Mouse (Mus musculus): ENCODE results near the gene Dcst2. TPM values are rescaled to one million over a fixed set of nuclear protein-coding genes. Genes with fewer than 3 reads are reported as not detected.

The Dcst2 gene
- polyA plus RNA-seq, 1 experiment from 2014 or later: 0.06 TPM

DNA sequence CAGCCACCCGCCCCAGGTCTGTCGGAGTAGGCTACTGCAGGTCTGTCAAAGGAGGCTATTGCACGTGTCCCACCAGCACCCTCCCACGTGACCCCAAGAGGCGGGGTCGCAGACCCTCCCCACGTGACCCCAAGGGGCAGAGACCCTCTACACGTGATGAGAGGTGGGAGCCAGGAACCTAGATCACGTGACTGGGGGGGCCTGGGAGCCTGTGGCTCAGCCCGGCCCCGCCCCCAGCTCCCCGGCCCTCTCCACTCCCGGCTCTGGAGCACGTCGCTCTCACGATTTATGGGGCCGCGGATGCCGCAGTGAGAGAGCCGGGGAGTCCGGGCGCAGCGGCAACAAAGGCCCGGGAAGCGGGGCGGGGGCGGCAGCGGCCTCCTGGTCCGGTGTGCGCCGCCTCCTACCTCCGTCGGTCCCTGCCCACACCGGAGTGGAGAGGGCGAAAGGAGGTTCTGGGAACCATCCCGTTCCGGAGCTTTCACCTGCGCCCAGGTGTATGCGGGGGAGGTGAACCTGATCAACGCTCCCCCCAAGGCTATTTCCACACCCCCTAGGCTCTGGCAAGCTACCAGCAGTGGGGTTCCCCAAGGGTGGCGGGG, 41.1 kb upstream of the Dcst2 start:
- Histone ChIP-seq H3K9ac (peak overlapping the region; percentile 79), H3K4me2 (peak overlapping the region; percentile 91), H3K9me3 (replicated peaks) (no peaks in the 10 kb centered on the region), H3K4me3 (peak overlapping the region; percentile 66), H3K4me1 (peaks cover 68% of the 10 kb centered on the region), H3K27me3 (peaks cover 63% of the 10 kb centered on the region), H3K27ac (peak overlapping the region; percentile 65), H3K36me3 (ENCODE audit: poor library complexity, severe bottlenecking) (no peaks in the 10 kb centered on the region)
- 0 out of 2 replicates have a peak, but pooled peaks have one; percentile 9 for ATAC-seq
- WGBS: under 1% methylated on average over 41 of the region's 41 CpGs

DNA sequence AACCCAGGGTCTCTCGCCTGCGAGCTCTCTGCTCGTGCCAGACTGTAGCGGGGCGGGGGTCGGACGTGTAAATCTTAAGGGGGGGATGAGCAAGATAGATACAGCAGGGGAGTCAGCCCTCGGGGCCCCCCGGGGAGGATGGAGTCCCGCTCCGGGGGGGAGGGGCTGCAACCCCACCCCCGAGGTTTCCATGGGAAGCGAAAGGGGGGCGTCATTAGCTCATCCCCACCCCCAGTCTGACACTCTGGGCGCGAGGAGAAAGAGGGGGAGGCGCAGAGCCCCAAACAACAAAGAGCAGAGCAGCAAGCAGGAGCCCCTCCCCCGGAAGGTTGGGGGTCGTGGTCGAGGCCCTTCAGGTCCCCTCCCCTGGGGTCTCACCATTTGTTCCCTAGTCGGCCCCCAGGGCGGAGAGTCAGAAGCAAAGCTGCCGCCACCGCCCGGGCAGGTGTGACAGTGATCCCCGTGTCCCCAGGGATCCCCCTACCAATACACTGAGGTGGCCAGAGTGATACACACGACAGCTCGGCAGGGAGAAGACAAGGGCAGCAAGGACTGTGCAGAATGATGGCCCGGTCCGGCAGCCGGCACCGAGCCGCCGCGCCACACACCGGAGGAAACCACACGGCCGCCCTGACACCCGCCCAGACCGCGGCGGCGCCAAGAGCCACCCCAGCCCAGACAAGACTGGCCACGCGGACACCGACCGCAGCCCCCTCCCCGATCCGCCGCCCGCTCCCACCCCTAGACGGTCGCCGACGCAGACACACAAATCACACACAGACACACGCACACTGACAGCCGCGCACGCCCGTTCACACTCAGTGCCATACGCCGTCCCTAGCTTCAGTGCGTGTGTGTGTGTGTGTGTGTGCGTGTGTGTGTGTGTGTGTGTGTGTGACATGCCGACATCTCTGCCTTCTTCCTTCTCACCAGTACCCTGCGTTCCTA, 40.3 kb upstream of the Dcst2 start:
- Histone ChIP-seq H3K27ac (peak overlapping the region; percentile 65), H3K9ac (peak overlapping the region; percentile 79), H3K9me3 (replicated peaks) (no peaks in the 10 kb centered on the region), H3K36me3 (ENCODE audit: poor library complexity, severe bottlenecking) (no peaks in the 10 kb centered on the region), H3K27me3 (peaks cover 56% of the 10 kb centered on the region), H3K4me1 (peaks cover 60% of the 10 kb centered on the region), H3K4me3 (peak overlapping the region; percentile 66), H3K4me2 (peak overlapping the region; percentile 91)
- WGBS: 1% methylated on average over 65 of the region's 66 CpGs
- peak; percentile 30 for ATAC-seq

DNA sequence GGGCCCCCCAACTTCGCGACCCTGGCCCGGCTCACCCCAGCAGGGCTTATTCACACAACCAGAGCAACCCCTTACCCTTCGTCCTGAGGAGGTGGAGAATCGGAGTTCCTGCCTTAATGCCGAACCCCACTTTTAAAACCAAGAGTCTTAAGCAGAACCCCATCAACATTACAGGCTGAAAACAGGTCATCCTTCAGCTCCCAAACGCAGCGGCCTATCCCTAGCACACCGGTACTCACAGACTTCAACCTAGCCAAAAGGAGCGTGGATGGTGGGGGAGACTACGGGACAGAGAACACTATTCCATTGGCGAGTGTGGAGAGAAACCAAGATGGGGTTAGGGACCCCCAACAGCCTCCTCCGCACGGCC, 39.7 kb upstream of the Dcst2 start:
- Histone ChIP-seq H3K4me2 (peak overlapping the region; percentile 91), H3K27ac (peak overlapping the region; percentile 65), H3K9me3 (replicated peaks) (no peaks in the 10 kb centered on the region), H3K4me3 (peak overlapping the region; percentile 66), H3K36me3 (ENCODE audit: poor library complexity, severe bottlenecking) (no peaks in the 10 kb centered on the region), H3K9ac (peak overlapping the region; percentile 79), H3K27me3 (peaks cover 54% of the 10 kb centered on the region), H3K4me1 (peaks cover 55% of the 10 kb centered on the region)
- WGBS: under 1% methylated on average over 14 of the region's 14 CpGs
- 0 out of 2 replicates have a peak, but pooled peaks have one; percentile 4 for ATAC-seq

DNA sequence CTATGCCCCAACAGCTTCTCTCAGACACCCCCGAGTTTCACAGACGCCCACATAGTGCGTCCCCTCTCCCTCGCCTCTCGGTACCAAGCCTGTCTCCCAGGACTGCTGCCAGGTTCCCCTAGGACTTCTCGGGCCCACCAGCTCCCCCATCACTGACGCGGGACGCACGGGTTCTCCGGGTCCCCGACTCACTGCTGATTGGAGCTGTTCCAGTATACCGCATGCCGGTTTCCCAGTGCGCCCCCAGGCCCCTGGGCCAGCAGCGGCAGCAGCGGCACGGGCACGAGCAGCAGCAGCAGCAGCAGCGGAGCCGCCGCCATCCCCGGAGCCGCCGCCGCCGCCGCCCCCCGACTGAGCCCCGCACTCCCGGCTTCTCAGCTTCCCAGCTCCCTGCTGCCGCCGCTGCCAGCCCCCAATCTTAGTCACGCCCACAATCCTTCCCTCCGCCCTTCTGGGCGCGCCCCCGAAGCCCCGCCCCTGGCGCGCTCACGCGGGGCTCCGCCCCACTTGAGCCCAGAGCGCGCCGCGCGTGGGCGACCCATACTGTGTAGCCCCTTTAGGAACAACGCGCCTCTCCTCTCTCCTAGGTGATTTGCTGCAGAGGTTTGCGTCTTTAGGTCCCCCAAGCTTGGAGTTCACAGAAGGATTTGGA, 39.1 kb upstream of the Dcst2 start, which contains the start of gene Efna3:
Efna3 (minus strand) TSS at position 452 of the 652 bp plus-strand sequence.
- H3K27ac ChIP-seq: peak within 1 kb of the TSS; percentile 65
- H3K27me3 ChIP-seq: peaks cover 49% of the 10 kb centered on the region
- WGBS: under 1% methylated on average over 51 of the region's 53 CpGs
- no peaks in the 10 kb centered on the region for H3K36me3 ChIP-seq (ENCODE audit: poor library complexity, severe bottlenecking)
- peak within 1 kb of the TSS; percentile 91 for H3K4me2 ChIP-seq
- H3K9me3 ChIP-seq (replicated peaks): no peaks in the 10 kb centered on the region
- peak within 1 kb of the TSS; percentile 79 for H3K9ac ChIP-seq
- ATAC-seq: peak; percentile 66
- H3K4me1 ChIP-seq: peaks cover 51% of the 10 kb centered on the region
- peak within 1 kb of the TSS; percentile 66 for H3K4me3 ChIP-seq

DNA sequence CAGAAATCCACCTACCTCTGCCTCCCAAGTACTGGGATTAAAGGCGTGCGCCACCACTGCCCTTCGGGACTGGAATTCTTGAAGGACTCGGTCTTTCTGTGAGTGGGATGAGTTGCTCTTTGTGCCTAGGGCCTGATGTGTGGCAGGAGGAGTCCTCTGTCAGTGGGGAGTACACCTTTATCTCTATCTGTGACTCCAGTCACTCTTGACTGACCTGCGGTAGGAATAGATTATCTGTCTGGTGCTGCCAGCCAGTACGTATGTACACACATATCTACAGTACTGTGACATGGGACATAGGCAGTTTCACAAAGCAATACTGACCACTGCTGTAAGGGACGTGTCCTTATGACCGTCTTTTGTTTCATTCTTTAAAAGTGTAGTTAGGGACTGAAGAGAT, 35.9 kb upstream of the Dcst2 start:
- 91% methylated on average over 8 of the region's 8 CpGs for WGBS
- ATAC-seq: no peak

DNA sequence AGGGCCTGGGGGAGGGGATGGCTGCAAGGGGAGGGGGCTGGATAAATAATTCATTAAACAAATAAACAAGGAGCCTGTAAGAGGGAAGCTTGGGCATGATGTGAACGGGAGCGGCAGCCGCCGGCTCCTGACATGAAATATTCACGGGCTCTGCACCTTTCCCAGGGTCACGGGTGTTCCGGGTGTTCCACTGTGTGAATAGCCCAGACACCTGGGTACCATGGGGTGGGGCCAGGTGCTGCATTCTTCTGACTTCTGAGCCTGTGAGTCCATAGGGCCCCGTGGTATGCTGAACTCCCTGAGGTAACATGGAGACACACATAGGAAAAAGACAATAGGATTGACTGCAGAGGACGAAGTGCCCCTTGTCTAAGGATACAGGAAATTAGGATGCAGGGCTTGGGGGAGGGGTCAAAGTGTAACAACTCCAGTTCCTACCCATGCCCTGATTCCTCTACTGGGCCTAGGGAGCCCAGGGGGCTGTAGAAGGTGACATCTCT, 34.4 kb upstream of the Dcst2 start:
- H3K9ac ChIP-seq: no peak overlapping the region
- no peak overlapping the region for H3K27ac ChIP-seq
- no peaks in the 10 kb centered on the region for H3K9me3 ChIP-seq (replicated peaks)
- WGBS: 71% methylated on average over 9 of the region's 9 CpGs
- H3K4me3 ChIP-seq: no peak overlapping the region
- peaks cover 35% of the 10 kb centered on the region for H3K4me1 ChIP-seq
- no peaks in the 10 kb centered on the region for H3K36me3 ChIP-seq (ENCODE audit: poor library complexity, severe bottlenecking)
- no peak for ATAC-seq
- no peak overlapping the region for H3K4me2 ChIP-seq
- peaks cover 4% of the 10 kb centered on the region; the same call in 1 of the 2 replicates for H3K27me3 ChIP-seq

More for the DNA sequence above, 35.9 kb upstream of the Dcst2 start:
- Histone ChIP-seq H3K27me3 (peaks cover 16% of the 10 kb centered on the region), H3K4me2 (no peak overlapping the region), H3K9me3 (replicated peaks) (no peaks in the 10 kb centered on the region), H3K27ac (no peak overlapping the region), H3K9ac (no peak overlapping the region), H3K4me3 (no peak overlapping the region), H3K4me1 (peaks cover 37% of the 10 kb centered on the region), H3K36me3 (ENCODE audit: poor library complexity, severe bottlenecking) (no peaks in the 10 kb centered on the region)

DNA sequence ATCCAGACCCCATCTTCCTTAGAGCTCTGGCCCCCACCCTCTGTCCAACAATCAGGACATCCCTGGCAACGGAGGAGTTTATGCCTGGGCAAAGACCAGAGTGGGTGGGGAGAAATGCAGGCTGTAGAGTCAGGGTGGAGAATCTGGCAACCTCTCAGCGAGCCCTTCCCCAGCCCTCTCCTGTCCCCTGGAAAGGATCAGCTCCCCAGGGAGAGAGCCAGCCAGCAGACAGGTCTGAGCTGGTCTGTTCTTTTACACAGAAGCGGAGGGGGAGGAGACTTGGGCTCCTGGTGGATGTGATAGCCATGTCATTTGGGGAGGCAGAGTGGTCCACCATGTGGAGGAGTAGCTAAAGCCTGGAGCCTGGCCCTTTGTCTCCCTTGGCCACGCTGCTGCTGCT, 33.2 kb upstream of the Dcst2 start:
- Histone ChIP-seq H3K9me3 (replicated peaks) (no peaks in the 10 kb centered on the region), H3K4me3 (no peak overlapping the region), H3K4me1 (peaks cover 40% of the 10 kb centered on the region), H3K27ac (no peak overlapping the region), H3K4me2 (no peak overlapping the region), H3K9ac (peak overlapping the region; percentile 34; the same call in 1 of the 2 replicates), H3K27me3 (no peaks in the 10 kb centered on the region; the same call in 1 of the 2 replicates), H3K36me3 (ENCODE audit: poor library complexity, severe bottlenecking) (peaks cover 7% of the 10 kb centered on the region)
- ATAC-seq: no peak
- WGBS: 13% methylated on average over 4 of the region's 4 CpGs

DNA sequence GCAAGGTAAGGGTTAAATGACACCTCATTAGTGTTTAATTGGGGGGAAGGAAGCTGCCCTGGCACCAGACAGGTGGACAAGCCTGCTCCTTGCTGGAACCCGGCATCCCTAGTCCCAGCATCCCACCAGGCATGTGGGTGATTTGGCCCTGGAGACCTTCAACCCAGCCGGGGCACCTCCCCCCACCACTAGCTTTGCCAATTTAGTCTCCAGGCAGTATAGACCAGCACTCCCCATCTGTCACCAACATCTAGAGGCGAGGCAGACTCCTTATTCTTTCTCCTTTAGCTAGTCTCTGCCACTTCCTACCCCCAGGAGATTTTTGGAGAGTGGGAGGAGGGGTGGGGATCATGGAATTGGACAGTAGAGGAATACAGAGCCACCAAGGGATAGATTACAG, 31.4 kb upstream of the Dcst2 start:
- H3K27ac ChIP-seq: peak overlapping the region; percentile 31; the same call in 1 of the 2 replicates
- no peak overlapping the region for H3K4me3 ChIP-seq
- no peaks in the 10 kb centered on the region for H3K9me3 ChIP-seq (replicated peaks)
- H3K4me1 ChIP-seq: peaks cover 47% of the 10 kb centered on the region
- peaks cover 19% of the 10 kb centered on the region for H3K36me3 ChIP-seq (ENCODE audit: poor library complexity, severe bottlenecking)
- 42% methylated on average over 3 of the region's 3 CpGs for WGBS
- no peak overlapping the region for H3K9ac ChIP-seq
- ATAC-seq: 0 out of 2 replicates have a peak, but pooled peaks have one; percentile 28
- H3K27me3 ChIP-seq: no peaks in the 10 kb centered on the region
- peak overlapping the region; percentile 14; the same call in 1 of the 2 replicates for H3K4me2 ChIP-seq

DNA sequence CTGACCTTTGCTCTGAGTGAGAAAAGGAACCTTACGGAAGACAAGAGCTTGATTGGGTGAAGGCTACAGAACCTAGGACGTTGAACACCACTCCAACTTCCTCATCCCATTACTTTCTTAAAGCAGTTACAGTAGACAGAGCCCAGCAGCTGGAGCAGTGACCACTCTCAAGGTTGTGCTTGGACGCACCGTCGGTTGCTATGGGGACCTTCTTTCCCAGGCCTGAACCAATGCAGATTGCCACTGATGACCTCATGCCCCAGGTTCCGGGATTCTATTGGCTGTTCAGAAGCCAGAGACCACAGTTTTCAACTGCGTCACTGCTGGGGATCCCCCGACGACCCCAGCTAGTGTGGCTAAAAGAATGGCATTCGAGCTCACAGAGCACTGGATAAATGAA, 30.8 kb upstream of the Dcst2 start:
- H3K9ac ChIP-seq: no peak overlapping the region
- peaks cover 53% of the 10 kb centered on the region for H3K4me1 ChIP-seq
- no peaks in the 10 kb centered on the region for H3K9me3 ChIP-seq (replicated peaks)
- no peak overlapping the region for H3K27ac ChIP-seq
- no peak for ATAC-seq
- 18% methylated on average over 10 of the region's 10 CpGs for WGBS
- peaks cover 19% of the 10 kb centered on the region for H3K36me3 ChIP-seq (ENCODE audit: poor library complexity, severe bottlenecking)
- H3K4me3 ChIP-seq: no peak overlapping the region
- peak overlapping the region; percentile 14; the same call in 1 of the 2 replicates for H3K4me2 ChIP-seq
- no peaks in the 10 kb centered on the region for H3K27me3 ChIP-seq

DNA sequence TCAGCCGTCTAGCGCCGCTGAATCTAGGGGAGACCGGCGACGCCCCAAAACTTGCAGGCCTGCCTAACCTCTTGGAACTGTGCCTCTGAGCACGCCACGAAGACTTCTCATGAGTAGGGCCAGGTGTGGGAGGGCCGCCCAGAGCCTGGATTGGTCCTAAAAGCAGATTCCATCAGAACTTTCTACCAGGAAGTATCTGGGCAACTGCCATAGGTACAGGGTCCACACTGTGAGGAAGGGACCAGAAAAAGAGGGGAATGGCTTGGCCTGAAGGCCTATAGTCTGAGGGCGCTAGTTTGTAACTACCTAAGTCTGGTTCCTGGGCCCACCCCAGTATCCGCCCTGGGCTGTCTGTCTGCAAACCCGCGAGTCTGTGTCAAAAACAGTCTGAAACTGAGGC, 30.2 kb upstream of the Dcst2 start:
- H3K9me3 ChIP-seq (replicated peaks): no peaks in the 10 kb centered on the region
- 72% methylated on average over 13 of the region's 13 CpGs for WGBS

DNA sequence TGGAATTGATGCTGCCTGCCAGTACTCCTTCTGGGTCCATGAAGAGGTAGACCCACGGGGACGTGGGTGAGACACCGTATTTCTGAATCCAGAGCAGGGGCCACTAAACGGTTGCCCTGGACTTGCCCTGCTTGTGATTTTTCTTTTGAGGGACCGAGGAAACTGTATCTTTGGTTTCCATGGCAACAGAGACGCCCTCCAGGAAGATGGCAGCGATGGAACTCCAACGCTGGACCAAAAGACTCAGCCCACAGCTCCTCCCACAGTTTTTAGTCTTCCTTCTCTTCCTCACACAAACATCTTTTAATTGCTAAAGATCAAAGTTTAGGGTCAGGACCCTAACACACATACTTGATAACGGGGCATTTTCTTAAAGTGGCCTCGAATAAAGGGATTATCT, 29.8 kb upstream of the Dcst2 start:
- Histone ChIP-seq H3K4me1 (peaks cover 64% of the 10 kb centered on the region), H3K9ac (no peak overlapping the region), H3K27me3 (no peaks in the 10 kb centered on the region), H3K4me3 (no peak overlapping the region), H3K27ac (peak overlapping the region; percentile 46), H3K9me3 (replicated peaks) (no peaks in the 10 kb centered on the region), H3K36me3 (ENCODE audit: poor library complexity, severe bottlenecking) (peaks cover 19% of the 10 kb centered on the region), H3K4me2 (no peak overlapping the region)
- no peak; the same call in 1 of the 2 replicates for ATAC-seq
- WGBS: 32% methylated on average over 10 of the region's 10 CpGs

More for the DNA sequence above, 30.2 kb upstream of the Dcst2 start:
- no peak; the same call in 1 of the 2 replicates for ATAC-seq
- Histone ChIP-seq H3K9ac (no peak overlapping the region), H3K36me3 (ENCODE audit: poor library complexity, severe bottlenecking) (peaks cover 19% of the 10 kb centered on the region), H3K4me2 (no peak overlapping the region), H3K27ac (no peak overlapping the region), H3K27me3 (no peaks in the 10 kb centered on the region), H3K4me1 (peaks cover 59% of the 10 kb centered on the region), H3K4me3 (no peak overlapping the region)

Measured in forebrain, embryonic 13.5 days (tissue).